Mouse (Mus musculus) small intestine, adult 10 weeks (tissue): Measurements from ENCODE around the gene Cmah. TPM values are rescaled to one million over a fixed set of nuclear protein-coding genes. Genes with fewer than 3 reads are reported as not detected.

ENCODE experiments used
- polyA plus RNA-seq: library from polyadenylated mRNA; stranded (reverse); fragments of 350-450 nt; fragmentation: Illumina TruSeq; extraction: RNeasy Lipid Tissue Mini Kit (QIAGEN cat#74804); gene quantifications from one replicate; pipeline ENCODE4 v1.2.3, GENCODE M21; 2014; ENCODE audit warnings: low replicate concordance

The Cmah gene
- 3.0 TPM for polyA plus RNA-seq

DNA sequence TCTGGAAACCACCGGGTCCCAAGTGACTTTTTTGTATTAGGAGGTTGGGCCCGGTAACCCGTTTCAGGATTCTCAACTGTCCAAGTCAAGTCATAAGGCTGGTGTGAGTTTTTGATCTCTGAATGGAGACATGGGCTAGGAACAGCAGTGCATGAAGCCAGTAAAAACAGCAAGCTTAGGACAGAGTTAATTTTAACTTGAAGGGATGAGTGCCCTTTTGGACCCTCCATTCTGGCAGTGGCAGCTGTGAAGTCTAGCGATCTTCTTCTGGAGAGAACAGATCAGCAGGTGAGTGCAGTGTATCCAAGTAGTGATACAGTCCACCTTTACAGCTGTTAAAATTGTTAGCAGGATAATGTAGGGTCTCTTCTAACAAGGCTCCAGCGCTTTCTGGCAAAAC, at the start of gene Cmah:
TSS of gene Cmah (plus strand) at position 204 of the 400 bp plus-strand sequence.

DNA sequence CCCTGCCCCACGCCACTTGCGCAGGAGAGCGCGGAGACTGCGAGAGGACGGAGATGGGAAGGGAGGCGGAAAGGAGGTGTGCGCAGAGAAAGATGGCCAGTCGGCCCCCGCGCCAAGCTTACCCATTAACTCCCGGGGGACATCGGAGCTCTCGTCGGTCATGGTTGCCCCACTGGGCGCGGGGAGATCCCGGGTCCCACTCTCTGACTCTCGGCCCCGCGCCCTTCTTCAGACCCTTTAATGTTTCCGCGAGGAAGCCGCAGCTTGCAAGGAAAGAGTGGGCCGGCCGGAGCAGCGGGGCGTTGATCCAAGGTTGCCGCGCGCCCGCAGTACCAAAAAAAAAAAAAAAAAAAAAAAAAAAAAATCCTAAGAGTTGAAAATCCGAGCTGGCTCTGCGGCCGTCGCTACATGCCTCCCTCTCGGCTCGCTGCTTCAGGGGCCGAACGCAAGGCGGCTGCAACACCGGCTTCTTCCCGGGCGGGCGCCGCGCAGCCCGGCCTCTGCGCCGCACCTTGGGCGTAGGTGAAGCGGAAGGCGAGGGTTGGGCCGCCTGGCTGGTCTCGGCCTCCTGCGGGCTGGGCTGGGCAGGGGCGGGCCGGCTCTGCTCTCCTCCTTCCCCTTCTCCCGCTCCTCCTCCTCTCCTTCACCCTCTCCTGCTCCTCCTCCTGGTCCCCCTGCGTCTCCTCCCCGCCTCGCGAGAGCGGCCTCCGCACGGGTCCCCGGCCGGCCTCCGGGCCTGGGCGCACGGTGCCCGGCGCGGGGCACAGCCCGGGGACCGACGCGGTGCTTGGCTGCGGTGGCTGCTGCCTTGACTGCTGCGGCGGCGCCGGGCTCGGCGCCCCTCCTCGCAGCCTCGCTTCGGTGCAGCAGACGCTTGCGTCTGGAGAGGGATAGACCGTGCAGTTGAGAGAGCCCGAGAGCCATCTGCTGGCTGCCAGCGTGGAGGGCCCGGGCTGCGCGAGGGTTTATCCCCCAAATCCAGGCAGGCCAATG, 46.5 kb upstream of the Cmah start, which contains the start of gene Carmil1:
TSS of gene Carmil1 (minus strand) at position 357 of the 993 bp plus-strand sequence.

Other genes starting within 250 kb of the Cmah start
- gene Carmil1, start 46.6 kb upstream of the Cmah start, polyA plus RNA-seq = 87.1 TPM